Mouse (Mus musculus) lung, adult 2 months (tissue): ENCODE data around the gene Hltf. TPM values are rescaled to one million over a fixed set of nuclear protein-coding genes. Genes with fewer than 3 reads are reported as not detected.

Experiments
- DNase-seq: peaks from one replicate; pipeline ENCODE4 v3.0.0; 2022
- H3K4me1 ChIP-seq: fragments of 200-500 bp; 2 replicates; pipeline ENCODE4 v1.6.1; 2011; ENCODE audit warnings: low read length; ENCODE audit not compliant: control insufficient read depth, insufficient read depth
- H3K4me3 ChIP-seq: fragments of 200-500 bp; replicated peaks from 2 replicates; pipeline ENCODE3; 2011; ENCODE audit warnings: low read depth, mild to moderate bottlenecking, control low read depth, low read length; ENCODE audit errors: extremely low read depth
- CTCF ChIP-seq: fragments of 200-500 bp; IDR thresholded peaks from 2 replicates; pipeline ENCODE4 v1.5.1; 2011; ENCODE audit warnings: mild to moderate bottlenecking, low read length, control low read depth; ENCODE audit not compliant: insufficient read depth
- POLR2A ChIP-seq: fragments of 200-500 bp; IDR thresholded peaks from 2 replicates; pipeline ENCODE4 v1.6.1; 2011; ENCODE audit warnings: low read depth, mild to moderate bottlenecking, control low read depth, low read length, borderline replicate concordance; ENCODE audit errors: extremely low read depth
- WGBS: fragments of 180-500 bp; shearing (Covaris S2); methylation state at CpG from one replicate; pipeline ENCODE4 v1.1.7; 2018; 5-methylcytosine and 5-hydroxymethylcytosine counted together
- polyA plus RNA-seq: library from polyadenylated mRNA; depleted of rRNA; stranded (reverse); fragments of >200 nt; gene quantifications from 2 replicates; pipeline ENCODE4 v1.2.3, GENCODE M21; 2012

The Hltf gene
- polyA plus RNA-seq, 1 experiment: 4.8 TPM

DNA sequence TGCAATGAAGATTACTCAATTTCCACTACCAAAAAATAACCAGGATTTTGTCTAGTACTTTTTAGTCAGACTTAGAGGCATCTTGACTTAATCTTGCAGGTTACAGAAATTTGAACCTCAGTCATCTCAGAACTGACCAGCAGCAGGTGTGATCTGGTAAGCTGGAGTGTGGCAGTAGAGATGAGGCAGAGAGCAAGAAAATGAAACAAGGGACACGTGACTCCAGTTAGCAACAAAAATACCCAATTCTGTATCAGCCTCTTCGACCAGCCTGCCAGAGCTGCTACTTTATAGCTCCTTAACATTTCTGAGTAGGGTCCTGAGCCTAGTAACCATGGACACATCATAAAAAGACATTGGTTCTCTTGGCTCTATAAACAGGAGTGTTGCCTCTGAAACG is 85.0 kb downstream of the Hltf start:
- no peak for TF ChIP-seq CTCF
- TF ChIP-seq POLR2A: no peak

DNA sequence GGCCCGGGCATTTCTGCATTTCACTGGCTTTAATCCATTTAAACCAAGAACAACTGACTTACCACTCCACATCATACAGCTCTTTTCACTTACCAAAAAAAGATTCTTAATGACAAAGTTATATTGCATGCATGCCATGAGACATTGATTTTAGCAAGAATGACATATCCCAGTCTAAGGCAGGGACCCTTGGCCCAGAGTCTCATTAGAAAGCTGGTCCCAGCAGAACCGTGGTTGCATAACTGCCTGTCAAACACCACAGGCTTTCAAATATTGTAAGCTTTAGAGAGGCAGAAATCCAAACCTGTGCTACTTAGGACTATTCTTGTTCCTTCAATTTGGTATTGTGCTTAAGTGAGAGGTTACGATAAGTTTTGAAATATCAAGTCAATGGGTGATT is 86.1 kb downstream of the Hltf start:
- no peak overlapping the region for H3K4me3 ChIP-seq
- no peak for TF ChIP-seq CTCF
- TF ChIP-seq POLR2A: no peak
- H3K4me1 ChIP-seq: no peaks in the 10 kb centered on the region; the same call in none of the 2 replicates
- 71% methylated on average over 3 of the region's 3 CpGs for WGBS
- no peak for DNase-seq

More for the DNA sequence above, 85.0 kb downstream of the Hltf start:
- DNase-seq: no peak
- 62% methylated on average over 3 of the region's 3 CpGs for WGBS
- no peaks in the 10 kb centered on the region; the same call in none of the 2 replicates for H3K4me1 ChIP-seq
- no peak overlapping the region for H3K4me3 ChIP-seq

DNA sequence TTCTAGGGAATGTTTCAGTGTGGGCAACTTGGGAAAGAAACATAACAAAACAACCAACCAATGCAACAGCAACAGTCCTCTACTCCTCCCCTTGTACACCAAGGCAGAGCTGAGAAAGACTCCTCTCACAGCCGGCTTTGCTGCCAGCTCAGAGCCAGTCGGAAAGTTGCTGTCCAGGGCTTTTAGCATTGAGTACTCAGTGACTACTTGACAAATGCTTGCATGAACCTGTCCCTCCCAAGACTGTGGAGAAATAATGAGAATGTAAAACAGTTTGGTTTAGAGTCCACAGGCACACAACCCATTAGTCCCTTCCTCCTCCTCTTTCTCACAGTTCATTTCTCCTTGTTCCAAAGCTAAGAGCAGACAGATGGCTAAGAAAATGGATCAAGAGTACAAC is 86.8 kb downstream of the Hltf start:
- Histone ChIP-seq H3K4me3 (no peak overlapping the region), H3K4me1 (no peaks in the 10 kb centered on the region; the same call in none of the 2 replicates)
- WGBS: 39% methylated on average over 2 of the region's 2 CpGs
- DNase-seq: no peak
- TF ChIP-seq POLR2A (no peak), CTCF (no peak)

DNA sequence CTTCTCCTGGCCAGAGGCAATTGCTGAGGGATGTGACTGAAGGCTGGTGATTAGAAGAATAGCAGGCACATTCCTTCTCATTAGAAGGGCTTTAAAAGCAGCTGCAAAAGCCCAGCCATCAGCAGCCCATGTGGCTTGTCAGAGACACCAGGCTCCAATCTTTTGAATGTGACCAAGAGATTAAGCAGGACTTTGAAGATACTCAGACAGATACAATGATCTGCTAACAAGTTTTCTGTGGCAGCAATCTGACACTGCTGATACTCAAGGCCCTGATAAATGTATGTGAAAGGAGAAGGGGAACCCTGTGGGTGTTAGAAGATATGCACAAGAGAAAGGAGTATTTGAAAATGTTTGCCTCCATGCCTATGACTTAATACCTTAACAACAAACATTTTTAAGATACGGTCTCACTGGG is 88.1 kb downstream of the Hltf start:
- DNase-seq: no peak
- Histone ChIP-seq H3K4me3 (no peak overlapping the region), H3K4me1 (peaks cover 2% of the 10 kb centered on the region)
- no peak for TF ChIP-seq CTCF
- no peak for TF ChIP-seq POLR2A
- WGBS: 78% methylated on average over 1 of the region's 1 CpGs

DNA sequence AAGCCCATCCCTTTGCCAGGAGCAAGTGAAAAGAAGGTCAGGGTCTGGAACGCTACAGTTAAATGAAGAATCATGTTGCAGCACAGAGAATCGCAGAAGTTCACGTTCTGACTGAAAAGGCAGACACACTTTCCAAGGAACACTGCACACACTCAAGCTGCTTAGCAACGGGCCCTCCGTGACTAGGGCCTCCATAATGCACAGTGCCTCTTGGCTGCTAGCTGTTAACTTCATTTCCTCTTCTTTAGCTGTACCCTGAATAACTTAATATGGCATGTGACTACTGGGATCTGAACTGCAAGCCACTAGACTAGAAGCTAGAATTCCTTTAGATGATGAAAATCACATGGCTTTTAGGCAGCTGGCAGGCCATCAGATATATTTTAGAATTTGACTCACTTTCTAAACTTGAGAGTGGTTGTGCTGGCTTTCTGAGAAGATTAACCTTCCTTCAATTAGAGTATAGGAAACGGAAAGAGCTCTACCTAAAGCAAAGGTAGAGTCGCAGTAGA is 89.3 kb downstream of the Hltf start:
- TF ChIP-seq CTCF (no peak), POLR2A (no peak)
- no peak for DNase-seq
- Histone ChIP-seq H3K4me3 (no peak overlapping the region), H3K4me1 (peaks cover 2% of the 10 kb centered on the region)
- 68% methylated on average over 7 of the region's 7 CpGs for WGBS

DNA sequence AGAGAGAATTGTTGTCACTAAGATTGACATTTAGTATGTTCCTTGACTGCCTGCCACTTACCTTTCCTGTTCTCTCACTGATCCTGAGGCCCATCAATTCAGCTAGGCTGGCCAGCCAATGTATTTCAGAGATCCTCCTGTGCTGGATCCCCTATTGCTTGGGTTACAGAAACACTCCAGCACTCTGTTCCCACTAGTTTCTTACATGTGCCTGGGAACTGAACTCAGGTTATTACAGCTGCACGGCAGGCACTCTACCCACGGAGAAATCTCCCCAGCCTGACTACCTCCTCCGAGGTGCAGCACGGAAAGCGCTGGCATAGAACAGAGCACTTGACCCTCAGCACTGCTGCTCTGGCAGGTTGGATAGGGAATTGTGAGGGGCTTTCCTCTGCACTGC is 90.0 kb downstream of the Hltf start:
- DNase-seq: no peak
- WGBS: 78% methylated on average over 5 of the region's 5 CpGs
- Histone ChIP-seq H3K4me3 (no peak overlapping the region), H3K4me1 (peaks cover 2% of the 10 kb centered on the region; the same call in 1 of the 2 replicates)
- TF ChIP-seq POLR2A (no peak), CTCF (no peak)

DNA sequence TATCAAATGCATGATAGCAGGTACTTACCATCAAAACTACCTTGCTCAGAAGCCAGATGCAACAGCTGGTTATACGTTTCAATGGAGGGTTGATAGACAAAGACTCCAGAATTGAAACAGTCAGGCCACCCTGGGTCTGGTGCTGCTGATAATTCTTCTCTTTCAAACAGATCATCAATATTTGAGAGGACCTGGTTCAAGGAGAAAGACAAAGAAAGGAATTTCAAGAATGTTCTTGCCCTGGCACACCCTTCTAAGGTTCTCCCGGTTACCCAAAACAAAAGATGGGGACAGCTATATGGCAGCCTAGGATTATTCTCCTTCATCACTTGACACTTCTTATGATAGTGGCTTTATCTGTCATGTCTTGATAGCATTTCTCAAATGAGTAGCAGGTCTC is 92.9 kb downstream of the Hltf start:
- Histone ChIP-seq H3K4me3 (no peak overlapping the region), H3K4me1 (peaks cover 2% of the 10 kb centered on the region; the same call in 1 of the 2 replicates)
- TF ChIP-seq POLR2A (no peak), CTCF (no peak)
- DNase-seq: no peak
- WGBS: 71% methylated on average over 2 of the region's 2 CpGs

DNA sequence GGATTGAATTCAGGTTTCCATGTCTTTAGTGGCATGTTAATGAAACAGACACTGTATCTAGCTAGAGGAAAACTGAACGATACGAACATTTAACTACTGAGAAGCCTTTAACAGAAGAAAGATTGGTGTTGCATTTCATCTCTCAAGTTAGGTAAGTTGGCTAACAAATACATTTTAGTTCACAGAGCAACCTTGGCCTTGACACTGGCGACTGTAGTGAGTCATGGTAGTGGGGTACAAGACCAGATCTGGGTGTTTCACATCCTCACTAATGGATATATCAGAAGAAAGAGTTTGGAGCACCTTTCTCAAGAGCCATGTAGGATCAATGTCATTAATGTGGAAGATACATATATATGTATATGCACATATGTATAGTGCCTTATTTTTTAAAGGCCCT is 94.0 kb downstream of the Hltf start:
- 82% methylated on average over 3 of the region's 3 CpGs for WGBS
- Histone ChIP-seq H3K4me1 (peaks cover 2% of the 10 kb centered on the region; the same call in 1 of the 2 replicates), H3K4me3 (no peak overlapping the region)
- DNase-seq: no peak
- no peak for TF ChIP-seq CTCF
- no peak for TF ChIP-seq POLR2A

DNA sequence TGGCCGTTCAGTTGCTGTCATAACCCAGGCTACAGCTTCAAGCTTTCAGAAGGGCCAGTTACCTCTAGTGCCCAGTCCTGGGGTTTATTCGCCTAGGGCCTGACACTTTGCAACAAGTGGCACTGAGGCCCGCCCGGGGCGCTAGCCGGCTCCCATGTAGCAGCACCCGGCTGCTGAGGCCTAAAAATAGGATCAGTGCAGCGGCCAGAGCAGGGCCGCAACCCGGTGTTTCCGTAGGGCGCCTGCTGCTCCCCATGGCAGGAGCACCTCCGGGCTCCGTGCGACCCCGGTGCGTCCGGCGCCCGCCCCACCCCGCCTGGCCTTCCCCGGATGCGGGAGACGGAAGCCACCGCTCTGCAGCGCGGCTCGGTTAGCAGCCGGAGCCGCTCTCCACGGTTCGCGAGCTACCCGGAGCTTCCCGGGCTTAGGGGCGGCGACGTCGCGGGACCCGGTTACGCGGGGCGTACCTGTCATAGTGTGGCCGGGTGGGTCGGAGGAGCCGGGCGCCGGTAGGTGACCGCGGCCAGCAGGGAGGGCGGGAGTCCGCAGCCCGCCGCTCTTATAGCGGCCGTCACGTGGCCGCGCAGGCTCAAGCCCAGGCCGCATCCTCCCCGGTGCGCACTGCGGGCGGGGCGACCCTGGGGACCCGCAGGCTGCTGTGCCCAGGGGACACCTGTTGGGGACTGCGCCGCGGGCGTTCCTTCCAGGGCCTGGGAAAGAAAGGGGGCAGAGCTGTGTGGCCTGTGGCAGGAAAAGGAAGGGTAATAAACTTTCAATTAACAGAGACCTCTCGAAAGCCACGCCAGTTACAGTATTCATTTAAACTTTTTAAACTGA is 97.1 kb downstream of the Hltf start, which contains the start of gene Gyg:
Gene Gyg, minus strand, starts transcription at position 787 of the 837 bp plus-strand sequence.
- peak; percentile 38; the same call in 1 of the 2 replicates for TF ChIP-seq POLR2A
- no peak for TF ChIP-seq CTCF
- Histone ChIP-seq H3K4me3 (peak within 1 kb of the TSS; percentile 88), H3K4me1 (peaks cover 2% of the 10 kb centered on the region; the same call in 1 of the 2 replicates)
- WGBS: under 1% methylated on average over 73 of the region's 73 CpGs
- peak; percentile 66 for DNase-seq
